Mouse (Mus musculus): ENCODE data around the gene Rnf43.

Gene Rnf43

DNA sequence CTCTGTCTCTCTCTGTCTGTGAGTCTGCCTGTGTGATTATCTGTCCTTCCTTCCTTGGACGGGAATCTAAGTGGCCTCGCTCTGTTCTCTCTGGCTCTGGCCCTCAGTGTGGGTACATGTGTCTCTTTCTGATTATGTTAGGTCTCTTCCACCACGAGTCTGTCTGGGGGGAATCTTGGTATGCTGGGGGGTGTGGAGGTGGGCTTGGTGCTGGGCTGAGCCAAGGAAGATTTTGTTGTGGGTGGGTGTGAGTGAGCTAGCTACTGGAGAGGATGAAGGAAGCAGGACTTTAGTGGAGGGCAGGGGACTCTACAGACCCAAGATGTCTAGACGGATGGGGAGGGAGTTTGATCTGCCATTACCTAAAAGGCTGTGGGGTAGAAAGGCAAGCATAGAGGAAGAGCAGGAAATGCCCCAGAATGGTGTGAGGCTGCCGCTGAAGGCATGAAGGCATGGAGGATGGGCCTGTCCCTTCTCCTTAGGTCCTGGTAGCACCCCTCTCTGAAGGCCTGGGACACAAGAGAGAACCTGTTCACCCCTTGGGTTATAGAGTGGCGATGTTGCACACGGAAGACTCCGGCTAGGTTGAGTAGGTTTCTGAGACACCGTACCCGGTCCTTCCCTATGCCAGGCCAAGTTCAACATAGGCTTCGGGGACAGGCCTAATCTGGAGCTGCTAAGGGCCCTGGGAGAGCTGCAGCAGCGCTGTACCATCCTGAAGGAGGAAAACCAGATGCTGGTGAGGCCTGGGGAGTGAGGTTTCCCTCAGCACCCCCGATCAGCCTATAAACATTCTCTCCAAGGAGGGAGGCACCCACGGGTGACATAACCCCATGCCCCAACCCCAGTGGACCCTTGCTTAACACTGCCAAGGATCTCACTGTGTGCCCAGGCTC lies 99.5 kb downstream of the Rnf43 start:
- no peak for DNase-seq

DNA sequence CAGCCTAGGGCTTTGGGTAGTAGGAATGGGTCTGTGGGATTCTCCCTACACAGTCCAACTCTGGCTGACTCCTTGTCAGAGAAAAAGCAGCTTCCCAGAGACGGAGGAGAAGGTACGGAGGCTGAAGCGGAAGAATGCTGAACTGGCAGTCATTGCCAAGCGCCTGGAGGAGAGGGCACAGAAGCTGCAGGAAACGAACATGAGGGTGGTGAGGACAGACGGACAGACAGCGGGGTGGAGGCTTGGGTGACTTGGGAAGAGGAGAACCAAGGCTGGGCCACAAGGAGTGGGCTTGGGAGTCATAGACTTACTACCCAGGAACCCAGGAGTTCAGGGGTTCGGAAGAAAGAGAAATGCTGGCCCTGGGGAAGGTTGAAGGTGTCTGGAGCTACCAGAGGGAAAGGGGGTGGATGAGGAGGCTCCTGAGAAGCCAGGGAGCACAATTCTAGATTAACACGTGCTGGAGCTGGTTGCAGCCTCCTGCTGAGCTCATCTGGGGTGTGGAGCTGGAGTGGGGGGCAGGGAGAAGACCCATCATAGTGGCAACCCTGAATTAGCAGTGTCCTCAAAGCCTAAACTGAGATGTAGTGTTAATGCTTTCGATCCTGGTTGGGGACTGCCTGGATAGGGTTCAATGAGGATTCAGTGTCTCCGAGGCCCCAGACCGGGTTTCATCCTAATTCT lies 100.3 kb downstream of the Rnf43 start:
- peak; percentile 60 for DNase-seq

DNA sequence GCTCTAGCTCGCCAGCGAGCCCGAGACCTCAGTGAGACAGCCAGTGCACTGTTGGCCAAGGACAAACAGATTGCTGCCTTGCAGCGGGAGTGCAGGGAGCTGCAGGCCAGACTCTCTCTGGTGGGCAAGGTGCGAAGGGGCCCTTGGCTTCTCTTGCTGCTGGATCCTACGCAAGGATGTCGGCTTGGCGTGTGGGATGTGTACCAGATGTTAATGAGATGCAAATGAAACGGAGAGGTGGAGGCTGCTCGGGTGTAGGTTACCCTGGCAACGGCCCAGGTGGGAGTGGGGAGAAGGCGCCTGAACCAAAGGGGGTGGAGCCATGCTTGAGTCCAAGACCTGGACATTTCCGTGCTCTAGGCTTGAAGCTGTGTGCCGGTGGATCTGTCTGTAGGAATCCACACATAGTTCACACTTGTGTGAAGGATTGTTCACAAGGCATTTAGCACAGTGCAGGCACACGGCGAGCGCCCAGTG lies 101.0 kb downstream of the Rnf43 start:
- peak; percentile 88 for DNase-seq

DNA sequence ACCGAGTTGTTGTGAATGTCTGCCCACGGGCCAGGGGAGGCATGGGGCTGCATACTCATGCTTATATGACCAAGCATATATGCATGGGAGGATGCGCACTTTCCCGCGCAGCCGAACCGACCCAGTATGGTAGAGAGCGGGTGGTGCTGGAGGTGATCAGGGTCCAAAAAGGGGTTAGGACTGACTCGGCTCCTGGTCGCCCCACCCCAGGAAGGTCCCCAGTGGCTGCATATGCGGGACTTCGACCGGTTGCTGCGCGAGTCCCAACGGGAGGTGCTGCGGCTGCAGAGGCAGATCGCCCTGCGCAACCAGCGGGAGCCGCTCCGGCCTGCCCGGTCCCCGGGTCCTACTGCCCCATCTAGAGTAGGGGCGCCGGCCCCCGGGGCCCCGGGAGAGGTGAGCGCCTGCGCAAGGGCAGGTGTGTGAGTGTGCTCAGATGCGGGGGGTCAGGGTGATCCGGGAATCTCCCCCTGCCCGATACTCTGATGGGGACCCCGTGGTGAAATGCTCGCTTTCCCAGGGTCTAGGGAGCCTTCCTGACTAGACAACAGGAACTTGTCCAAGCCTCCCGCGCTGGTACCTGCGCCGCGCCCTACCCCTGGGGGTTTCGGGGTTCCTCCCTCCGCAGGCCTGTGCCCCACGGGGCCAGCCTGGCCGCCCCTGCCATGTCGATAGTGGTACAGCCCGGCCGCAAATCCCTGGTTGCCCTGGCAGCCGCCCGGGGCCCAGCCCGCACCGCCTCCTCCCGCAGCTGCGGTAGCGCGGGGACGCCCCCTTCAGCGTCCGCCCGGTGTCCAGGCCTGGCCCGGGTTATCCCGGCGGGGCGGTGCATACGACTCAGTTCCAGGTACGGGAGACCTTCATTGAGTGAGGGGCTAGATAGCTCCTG lies 101.7 kb downstream of the Rnf43 start:
- peak; percentile 77 for DNase-seq

DNA sequence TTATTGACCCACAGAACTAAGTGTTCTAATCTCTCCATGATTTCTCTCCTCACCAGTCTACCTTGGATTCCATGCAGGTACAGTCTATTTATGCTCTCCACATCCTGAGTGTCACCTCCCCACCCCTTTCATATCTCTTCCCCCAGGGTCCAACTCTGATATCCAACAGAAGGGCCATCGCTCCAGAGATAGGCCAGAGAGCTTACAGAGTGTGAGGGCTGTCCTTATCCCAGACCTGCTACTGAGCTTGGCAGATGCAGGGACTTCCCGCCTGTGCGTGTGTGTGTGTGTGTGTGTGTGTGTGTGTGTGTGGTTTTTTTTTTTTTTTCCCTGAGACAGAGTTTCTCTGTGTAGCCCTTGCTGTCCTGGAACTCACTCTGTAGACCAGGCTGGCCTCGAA lies 106.2 kb downstream of the Rnf43 start:
- DNase-seq = no peak

DNA sequence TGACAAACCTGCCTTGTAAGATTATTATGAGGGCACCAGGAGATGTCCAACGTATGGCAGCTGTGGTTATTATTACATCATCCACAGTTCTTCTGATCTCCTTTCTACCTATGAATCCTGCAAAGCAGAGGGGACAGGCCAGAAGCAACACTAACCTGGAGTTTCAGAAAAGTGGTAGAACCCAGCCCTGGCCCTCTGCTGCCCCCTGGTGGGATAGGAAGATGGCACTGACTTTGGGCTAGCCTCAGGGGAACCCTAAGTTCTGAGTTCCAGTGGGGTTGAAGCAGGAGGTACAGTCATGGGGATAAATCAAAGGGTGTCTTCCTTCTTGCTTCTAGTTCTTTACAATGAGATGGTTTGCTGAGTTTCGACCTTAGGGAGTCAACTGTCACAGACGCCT lies 108.5 kb downstream of the Rnf43 start:
- DNase-seq = peak; percentile 78

DNA sequence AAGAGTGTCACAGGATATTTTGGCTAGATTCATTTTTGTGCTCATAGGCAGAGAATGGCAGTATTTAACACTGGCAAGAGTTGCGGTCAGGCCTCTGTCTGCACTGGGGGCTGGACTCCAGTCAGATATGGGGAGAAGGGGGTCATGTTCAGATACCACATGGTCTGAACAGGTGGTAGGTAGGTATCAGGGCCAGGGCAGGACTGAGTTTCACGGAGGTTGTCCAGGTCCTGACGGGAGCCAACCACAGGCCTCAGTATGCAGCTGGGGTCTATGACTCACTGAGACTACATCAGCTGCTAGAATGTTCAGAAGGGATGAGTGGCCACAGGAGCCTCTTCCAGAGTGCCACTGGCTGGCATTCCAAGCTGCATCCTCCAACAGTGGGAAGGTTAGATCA lies 109.8 kb downstream of the Rnf43 start:
- DNase-seq = no peak

DNA sequence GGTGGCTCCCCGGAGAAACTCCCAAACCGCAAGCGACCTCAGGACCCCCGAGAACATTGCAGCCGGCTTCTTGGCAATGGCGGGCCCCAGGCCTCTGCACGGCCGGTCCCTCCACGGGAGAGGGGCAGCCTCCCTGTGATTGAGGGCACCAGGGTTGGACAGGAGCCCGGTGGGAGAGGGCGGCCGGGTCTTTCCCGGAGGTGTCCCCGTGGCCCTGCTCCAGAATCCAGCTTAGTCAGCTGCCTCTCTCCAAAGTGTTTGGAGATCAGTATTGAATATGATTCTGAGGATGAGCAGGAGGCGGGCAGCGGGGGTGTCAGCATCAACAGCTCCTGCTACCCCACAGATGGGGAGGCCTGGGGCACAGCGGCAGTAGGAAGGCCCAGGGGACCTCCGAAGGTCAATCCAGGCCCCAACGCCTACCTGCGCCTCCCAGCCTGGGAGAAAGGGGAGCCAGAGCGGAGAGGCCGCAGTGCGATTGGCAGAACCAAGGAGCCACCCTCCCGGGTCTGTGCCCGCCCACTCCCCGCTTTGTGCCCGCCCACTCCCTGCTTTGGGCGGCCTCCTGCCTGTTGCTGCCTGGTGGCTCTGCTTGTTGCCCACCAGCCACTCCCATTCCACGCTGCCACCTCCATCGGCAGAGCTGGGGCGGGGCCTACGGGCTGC lies 115.7 kb downstream of the Rnf43 start:
- peak; percentile 88 for DNase-seq

DNA sequence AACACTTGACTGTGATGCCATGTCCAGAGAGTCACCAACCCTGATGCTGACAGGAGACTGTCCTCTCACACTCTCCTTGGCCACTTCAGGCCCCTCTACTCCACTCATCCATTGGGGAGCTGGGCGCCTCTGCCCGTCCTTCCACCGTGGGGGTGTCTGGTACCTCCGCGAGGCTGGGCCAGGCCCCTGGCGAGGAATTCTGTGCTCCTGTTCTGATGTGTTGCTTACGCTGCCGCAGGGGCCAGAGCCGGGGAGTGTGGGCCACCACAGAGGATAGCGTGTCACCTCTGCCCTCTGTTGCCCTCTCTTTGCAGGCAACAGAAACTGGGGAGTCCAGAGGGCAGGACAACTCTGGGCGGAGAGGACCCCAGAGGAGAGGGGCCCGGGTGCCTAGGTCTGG lies 116.4 kb downstream of the Rnf43 start:
- no peak for DNase-seq

DNA sequence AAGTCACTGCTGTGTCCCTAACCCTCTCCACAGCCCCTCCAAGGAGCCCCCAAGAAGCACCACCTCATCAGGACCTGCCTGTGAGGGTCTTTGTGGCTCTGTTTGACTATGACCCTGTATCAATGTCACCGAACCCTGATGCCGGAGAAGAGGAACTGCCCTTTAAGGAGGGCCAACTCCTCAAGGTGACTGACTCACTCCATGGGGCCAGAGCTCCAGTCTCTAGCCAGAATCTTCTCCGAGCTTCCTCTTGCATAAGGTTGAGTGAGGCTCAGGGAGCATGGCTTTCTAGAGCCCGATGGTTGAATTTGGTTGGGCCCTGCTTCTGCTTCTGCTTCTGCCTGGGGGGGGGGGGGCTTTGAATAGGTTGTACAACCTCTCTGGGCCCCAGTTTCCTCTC lies 116.9 kb downstream of the Rnf43 start:
- peak; percentile 39 for DNase-seq

DNA sequence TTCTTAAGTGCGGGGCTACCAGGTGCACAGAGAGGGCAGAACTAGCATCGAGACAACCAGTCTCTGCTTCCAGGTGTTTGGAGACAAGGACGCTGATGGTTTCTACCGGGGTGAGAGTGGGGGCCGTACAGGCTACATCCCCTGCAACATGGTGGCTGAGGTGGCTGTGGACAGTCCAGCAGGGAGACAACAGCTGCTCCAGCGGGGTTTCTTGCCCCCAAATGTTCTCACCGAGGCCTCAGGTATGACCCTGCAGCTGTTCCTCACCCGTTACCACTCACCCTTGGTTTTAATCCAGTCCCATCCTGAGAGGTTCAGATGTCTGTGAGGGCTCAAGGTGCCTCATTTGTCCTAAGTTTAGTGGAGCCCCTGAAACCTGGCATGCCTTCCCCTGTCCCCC lies 117.6 kb downstream of the Rnf43 start:
- DNase-seq = peak; percentile 38
